Mouse (Mus musculus): ENCODE results near the gene Ttc7b.

Gene Ttc7b

GRCm38 (mm10) chr12:100421538-100421937 lies 99.1 kb downstream of the Ttc7b start:
- DNase-seq (ENCODE audit: extremely low read depth, insufficient read length, low spot score), result no peak

DNA sequence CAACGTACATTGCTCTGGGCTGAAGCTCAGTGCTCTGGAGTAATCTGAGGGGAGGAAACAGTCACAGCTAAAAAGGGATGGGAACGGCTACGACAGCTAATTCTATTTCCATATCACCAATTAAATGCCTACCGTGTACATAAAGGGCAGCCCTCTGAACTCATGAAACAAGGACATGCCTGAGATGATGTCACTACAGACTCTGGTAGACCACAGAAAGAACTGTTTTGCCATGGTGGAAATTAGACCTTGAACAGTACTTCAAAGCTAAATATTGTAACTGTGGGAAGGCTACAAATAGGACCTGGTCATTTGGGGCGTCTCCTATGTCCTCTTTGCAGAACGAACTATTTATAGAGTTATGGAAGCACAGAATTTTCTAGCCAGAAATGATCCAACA lies 99.7 kb downstream of the Ttc7b start:
- no peak for DNase-seq (ENCODE audit: extremely low read depth, insufficient read length, low spot score)

DNA sequence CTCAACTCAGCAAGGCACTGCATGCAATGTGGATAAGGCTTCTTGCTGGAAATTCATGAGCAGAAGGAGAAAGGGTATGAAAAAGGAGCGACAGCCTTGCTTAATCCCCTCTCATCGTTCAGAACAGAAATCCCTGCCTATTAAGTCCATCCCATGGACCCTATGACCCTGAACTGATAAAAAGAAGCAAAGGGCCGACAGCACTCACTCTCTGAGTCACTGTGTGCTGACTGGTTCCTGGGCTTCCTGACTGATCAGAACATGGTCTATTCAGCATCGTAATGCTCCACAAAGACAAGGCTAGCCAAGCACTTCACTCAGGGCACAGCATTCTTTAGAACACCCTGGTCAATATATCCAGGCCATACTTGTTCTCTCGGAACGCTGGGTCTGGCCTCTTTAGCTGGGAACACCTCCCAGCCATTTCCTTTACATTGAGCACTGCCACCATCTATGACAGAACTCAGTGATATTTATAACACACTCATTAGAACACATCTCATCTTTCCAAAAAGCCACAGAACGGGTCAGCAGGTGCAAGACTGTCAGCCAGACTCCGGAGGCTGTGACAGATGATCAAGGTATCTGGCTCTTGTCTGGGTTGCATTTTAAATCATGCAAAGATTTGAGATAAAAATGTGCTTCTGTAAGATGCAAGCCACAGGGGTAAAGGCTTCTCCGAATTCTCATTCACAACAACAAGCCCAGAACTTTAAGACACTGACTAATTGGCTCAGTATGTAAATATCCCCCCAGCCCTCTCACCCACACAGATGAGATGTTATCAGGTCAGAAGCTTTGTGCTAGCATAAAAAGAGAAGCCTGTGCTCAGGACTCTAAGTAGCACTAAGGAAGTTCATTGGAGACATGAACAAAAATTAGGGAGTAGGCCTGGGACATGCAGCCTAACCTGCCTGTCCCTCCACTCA lies 100.4 kb downstream of the Ttc7b start:
- DNase-seq (ENCODE audit: extremely low read depth, insufficient read length, low spot score), result no peak

- no peak for DNase-seq (ENCODE audit: extremely low read depth, insufficient read length, low spot score)
Measured at GRCm38 (mm10) chr12:100415802-100416201, 104.8 kb downstream of the Ttc7b start.

- DNase-seq (ENCODE audit: extremely low read depth, insufficient read length, low spot score), result no peak
Measured at GRCm38 (mm10) chr12:100414717-100415398, 105.8 kb downstream of the Ttc7b start.

GRCm38 (mm10) chr12:100408714-100409113 lies 111.9 kb downstream of the Ttc7b start:
- no peak for DNase-seq (ENCODE audit: extremely low read depth, insufficient read length, low spot score)

- DNase-seq (ENCODE audit: extremely low read depth, insufficient read length, low spot score), result no peak
Measured at GRCm38 (mm10) chr12:100408143-100408542, 112.5 kb downstream of the Ttc7b start.

DNA sequence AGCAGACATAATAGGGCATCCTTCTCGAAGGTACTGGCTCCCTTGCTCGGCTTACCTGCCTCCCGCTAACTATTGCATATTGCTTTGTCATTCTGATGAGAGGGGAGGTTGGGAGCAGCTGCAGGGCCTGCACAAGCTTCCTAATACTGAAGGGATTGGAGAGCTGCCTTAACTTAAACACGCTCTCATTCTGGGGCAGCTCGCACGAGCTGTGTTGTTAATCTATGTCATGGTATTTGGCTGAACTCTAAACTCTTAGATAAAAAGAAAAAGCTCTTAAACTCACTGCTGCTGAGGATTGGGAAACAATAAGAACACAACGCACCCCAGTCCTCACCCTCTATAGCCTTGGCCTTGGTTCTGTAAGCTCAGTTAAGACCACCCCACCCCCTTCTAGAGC lies 113.3 kb downstream of the Ttc7b start:
- no peak for DNase-seq (ENCODE audit: extremely low read depth, insufficient read length, low spot score)

- no peak for DNase-seq (ENCODE audit: extremely low read depth, insufficient read length, low spot score)
Measured at GRCm38 (mm10) chr12:100406094-100406493, 114.5 kb downstream of the Ttc7b start.

- no peak for DNase-seq (ENCODE audit: extremely low read depth, insufficient read length, low spot score)
Measured at GRCm38 (mm10) chr12:100405512-100406030, 115.1 kb downstream of the Ttc7b start.

DNA sequence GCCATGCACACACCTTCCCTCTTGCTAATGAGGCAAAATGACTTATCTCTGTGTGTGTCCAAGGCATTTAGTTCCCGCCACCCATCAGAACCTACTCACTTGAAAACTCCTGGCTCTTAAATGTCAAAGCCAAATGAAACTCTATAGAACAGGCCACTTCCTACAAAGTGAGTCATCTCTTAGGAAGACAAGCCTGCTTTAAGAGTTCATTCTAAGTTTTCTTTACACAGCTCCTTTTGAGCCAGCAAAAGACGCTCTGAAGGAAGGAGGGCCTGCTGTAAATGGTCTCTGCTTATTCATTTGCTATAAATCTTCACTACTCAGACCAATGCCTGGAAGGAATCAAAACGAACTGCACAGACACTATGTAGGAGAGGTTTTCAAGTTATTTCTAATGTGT lies 116.2 kb downstream of the Ttc7b start:
- DNase-seq (ENCODE audit: extremely low read depth, insufficient read length, low spot score), result no peak

DNA sequence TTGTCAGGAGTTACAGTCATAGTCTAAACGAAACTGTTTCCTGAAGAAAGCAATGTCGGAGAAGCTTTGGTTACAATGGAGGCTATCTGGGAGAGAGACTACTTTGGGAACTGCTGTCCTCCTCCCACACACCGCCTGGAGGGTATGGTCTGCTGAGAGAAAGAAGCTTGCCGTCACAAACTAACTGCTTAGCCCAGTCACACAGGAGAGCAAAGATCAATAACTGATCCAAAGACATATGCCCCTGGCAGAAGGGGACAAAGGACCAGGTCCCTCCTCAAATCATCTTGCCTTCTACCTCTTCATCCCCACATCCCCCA lies 117.7 kb downstream of the Ttc7b start:
- no peak for DNase-seq (ENCODE audit: extremely low read depth, insufficient read length, low spot score)

- DNase-seq (ENCODE audit: extremely low read depth, insufficient read length, low spot score), result no peak
Measured at GRCm38 (mm10) chr12:100402296-100403004, 118.2 kb downstream of the Ttc7b start.

- DNase-seq (ENCODE audit: extremely low read depth, insufficient read length, low spot score), result no peak
Measured at GRCm38 (mm10) chr12:100400119-100400518, 120.5 kb downstream of the Ttc7b start.

DNA sequence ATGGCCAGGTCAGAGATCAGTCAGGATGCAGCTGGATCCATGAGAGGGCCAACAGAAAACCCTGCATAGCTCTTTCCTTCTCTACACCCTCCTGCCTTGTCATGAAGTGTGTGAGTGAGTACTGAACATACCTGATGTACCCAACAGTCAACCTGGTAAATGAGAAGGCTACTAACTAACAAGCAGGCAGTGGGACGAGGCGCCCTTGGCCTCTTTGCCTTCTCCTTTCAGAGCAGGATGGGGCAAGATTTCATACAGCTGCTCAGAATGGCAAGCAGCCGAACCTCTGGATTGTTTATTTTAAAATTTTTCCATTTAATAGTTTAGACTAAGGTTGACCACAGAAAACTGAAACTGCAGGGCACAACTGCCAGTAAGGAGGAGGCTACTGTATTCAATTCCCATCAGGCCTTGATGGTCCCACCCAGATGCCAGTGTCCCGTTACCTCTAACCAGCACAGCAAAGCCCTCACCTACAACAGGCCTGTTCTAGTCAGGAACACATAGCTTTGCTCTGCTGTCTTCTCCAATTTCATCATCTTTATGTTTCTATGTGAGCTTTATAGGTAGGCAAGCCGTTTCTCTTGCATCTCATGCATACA lies 121.4 kb downstream of the Ttc7b start:
- DNase-seq (ENCODE audit: extremely low read depth, insufficient read length, low spot score), result no peak

DNA sequence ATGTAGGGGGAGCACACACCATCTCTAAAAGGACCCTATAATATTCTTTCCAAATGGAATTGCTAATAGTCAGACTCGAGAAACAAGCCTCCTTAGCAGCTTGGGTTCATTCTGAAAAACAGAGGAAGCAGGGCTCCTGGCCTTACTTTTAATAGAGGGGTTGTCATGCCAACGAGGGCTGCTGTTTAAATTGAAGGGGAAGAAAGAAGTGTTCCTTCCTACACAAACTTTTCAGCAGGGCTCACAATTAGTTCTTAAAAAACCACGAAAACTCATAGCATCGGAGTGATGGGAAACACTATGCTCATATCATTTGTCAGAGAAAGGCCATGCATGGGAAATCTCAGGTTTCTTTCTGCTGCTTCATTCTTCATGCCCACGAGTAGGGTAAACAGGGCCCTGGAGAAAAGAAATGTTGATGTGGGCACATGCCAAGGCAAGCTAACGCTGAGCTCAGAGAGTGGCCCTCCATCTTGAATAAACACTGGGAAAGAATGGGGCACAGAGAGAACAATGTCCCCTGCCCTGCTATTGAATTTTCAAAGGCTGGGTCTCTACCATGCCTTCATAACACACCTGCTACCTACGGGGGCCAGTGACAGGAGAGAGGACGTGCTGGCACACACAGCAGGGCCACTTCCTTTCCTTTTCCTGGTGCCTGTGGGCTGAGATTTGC lies 122.2 kb downstream of the Ttc7b start:
- DNase-seq (ENCODE audit: extremely low read depth, insufficient read length, low spot score), result no peak

GRCm38 (mm10) chr12:100397432-100398146 lies 123.0 kb downstream of the Ttc7b start:
- DNase-seq (ENCODE audit: extremely low read depth, insufficient read length, low spot score), result no peak

DNA sequence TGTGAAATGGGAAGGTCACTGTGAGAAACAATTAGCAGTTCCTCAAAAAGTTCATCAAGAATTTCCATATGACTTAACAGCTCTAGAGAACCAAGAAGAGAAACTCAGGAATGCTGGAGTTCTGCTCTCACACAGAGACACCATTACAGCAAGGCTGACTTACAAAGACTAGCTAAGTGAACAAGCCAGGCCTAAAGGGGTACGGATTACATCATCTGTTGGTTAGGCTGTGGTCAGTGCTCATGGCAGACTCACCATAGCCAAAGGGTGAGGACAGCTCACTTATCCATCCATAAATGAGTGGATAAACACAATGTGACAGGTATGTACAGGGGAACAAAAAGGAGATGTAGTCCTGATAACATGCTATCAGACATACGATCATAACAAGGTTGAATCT lies 123.8 kb downstream of the Ttc7b start:
- peak; percentile 38 for DNase-seq (ENCODE audit: extremely low read depth, insufficient read length, low spot score)

DNA sequence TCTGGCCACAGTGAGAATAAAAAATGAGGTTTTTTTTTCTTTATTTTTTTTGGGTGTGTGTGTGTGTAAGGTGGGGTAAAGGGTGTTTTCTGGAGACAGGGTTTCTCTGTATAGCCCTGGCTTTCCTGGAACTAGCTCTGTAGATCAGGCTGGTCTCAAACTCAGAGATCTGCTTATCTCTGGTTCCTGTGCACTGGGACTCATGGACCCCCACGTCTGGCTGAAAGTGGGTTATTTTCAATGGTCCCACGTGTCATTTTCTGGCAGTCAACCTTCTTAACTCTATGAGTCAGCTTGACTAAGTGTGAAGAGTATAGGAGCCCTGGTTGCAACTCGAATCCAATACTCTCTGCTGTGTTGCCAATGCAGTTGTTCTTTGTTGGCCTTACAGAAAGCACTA lies 127.1 kb downstream of the Ttc7b start:
- no peak for DNase-seq (ENCODE audit: extremely low read depth, insufficient read length, low spot score)

DNA sequence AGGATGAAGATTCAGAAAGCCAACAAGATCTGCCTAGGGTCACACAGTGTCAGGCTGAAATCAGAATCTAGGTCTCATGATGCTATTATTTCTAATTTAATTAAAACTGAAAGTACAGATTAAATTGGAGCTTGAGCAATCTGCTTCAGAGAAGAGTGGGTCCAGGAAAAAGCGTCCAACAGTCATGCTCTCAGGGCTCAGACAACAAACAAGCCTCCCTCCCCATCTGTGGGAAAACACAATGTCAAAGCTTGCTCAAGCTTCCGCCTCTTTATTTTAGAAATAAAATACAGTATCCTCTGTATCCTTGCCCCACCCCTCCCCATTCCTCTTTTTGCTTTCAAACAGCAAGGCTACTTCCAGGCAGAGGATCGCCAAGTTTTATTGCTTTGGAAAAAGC lies 127.5 kb downstream of the Ttc7b start:
- no peak for DNase-seq (ENCODE audit: extremely low read depth, insufficient read length, low spot score)
